In the genomic region with DNA sequence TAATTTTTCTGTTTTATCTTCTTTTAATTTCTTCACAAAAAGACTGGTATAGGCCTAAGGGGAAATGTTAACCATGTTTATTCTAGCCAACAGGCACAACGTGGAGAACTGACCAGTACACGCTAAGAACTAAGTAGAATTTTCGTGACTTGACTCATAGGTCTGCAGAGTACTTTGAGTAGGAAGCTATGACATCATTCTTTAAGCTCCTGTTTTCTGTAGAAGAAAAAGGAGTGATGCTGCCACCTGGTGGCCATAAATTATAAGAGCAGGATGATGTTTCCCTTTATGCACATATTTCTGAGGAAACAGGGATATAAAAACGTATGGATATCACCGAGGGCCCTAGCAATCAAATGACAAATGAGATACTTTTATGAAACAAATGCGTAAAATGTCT, we compare ENCODE assay signal across 7 mouse cellular contexts.
A peak's percentile ranks its signal among the peaks of the same experiment; 100 is the strongest.
DNase-seq lines count a peak whose midpoint lies in the region; ATAC-seq and TF ChIP-seq lines count a peak whose summit lies in the region.

No protein-coding gene starts in this region.

- peak; percentile 87 for ATAC-seq in Patski
- ATAC-seq in forebrain, embryonic 13.5 days = peak; percentile 94
- peak; percentile 84 for ATAC-seq in hindbrain, embryonic 13.5 days (ENCODE audit: low FRiP score)

- no peak overlapping the region for H3K9ac ChIP-seq in forebrain, embryonic 13.5 days
- no peak overlapping the region for H3K9ac ChIP-seq in hindbrain, embryonic 13.5 days

- H3K27ac ChIP-seq in forebrain, embryonic 13.5 days = no peak overlapping the region
- no peak overlapping the region for H3K27ac ChIP-seq in hindbrain, embryonic 13.5 days

- WGBS in forebrain, embryonic 13.5 days = 24% methylated on average over 6 of the region's 6 CpGs
- WGBS in hindbrain, embryonic 13.5 days = 21% methylated on average over 6 of the region's 6 CpGs

- CTCF ChIA-PET in Patski (lab: Charles Lee) = interaction anchor here (0.8 to 1.0 kb wide), 3 partner anchors 9 to 1800 kb away, joined by 3 to 4 read pairs (median 3); no protein-coding TSS in a partner anchor

- H3K36me3 ChIP-seq in forebrain, embryonic 13.5 days (ENCODE audit: poor library complexity, severe bottlenecking) = no peaks in the 10 kb centered on the region
- no peaks in the 10 kb centered on the region for H3K36me3 ChIP-seq in hindbrain, embryonic 13.5 days

- peak; percentile 33 for DNase-seq in Patski (ENCODE audit: low read depth, low spot score)
- peak; percentile 10 for DNase-seq in c-Kit-positive CD71-positive TER-119-negative erythroid progenitor cells, embryonic 14.5 days (ENCODE audit: low read depth)
- DNase-seq in layer of hippocampus, postnatal 10 days (ENCODE audit: low spot score in 2 of 2) = peak; percentile 76 to 81
- peak; percentile 23 for DNase-seq in lung, postnatal 25 days (ENCODE audit: low spot score)
- peak; percentile 81 for DNase-seq in right cerebral cortex, postnatal 14 days

- H3K4me3 ChIP-seq in forebrain, embryonic 13.5 days = no peak overlapping the region
- no peak overlapping the region for H3K4me3 ChIP-seq in hindbrain, embryonic 13.5 days

- no peaks in the 10 kb centered on the region for H3K4me1 ChIP-seq in forebrain, embryonic 13.5 days
- no peaks in the 10 kb centered on the region for H3K4me1 ChIP-seq in hindbrain, embryonic 13.5 days (replicated peaks)

- in situ Hi-C loops in Patski (cut with MboI; ENCODE audit: low pct_unique_long_range_greater_than_20kb) = loop anchor here (5.0 kb wide), 1 partner anchor 1795 kb away; no protein-coding TSS in a partner anchor

- TF ChIP-seq CTCF in Patski (IDR thresholded peaks at IDR 0.05) = peak; percentile 60

- POLR2A ChIA-PET in Patski (lab: Charles Lee) = no interaction called here

- H3K9me3 ChIP-seq in forebrain, embryonic 13.5 days (replicated peaks) = no peaks in the 10 kb centered on the region
- no peaks in the 10 kb centered on the region for H3K9me3 ChIP-seq in hindbrain, embryonic 13.5 days

- peaks cover 14% of the 10 kb centered on the region for H3K27me3 ChIP-seq in Patski
- no peaks in the 10 kb centered on the region for H3K27me3 ChIP-seq in forebrain, embryonic 13.5 days
- 0 out of 2 replicates have a peak, but pooled peaks cover 4% of the 10 kb centered on the region for H3K27me3 ChIP-seq in hindbrain, embryonic 13.5 days

- H3K4me2 ChIP-seq in forebrain, embryonic 13.5 days = no peak overlapping the region
- no peak overlapping the region for H3K4me2 ChIP-seq in hindbrain, embryonic 13.5 days

Comparison
In these comparisons a context has a peak if more than half of its experiments do, and no peak if none do; other contexts are left out.
1. DNase-seq: peak in every context shown above with its lines; median percentile 81 in right cerebral cortex, postnatal 14 days; 78 in layer of hippocampus, postnatal 10 days; 33 in Patski; 23 in lung, postnatal 25 days; 10 in c-Kit-positive CD71-positive TER-119-negative erythroid progenitor cells, embryonic 14.5 days.